Mouse (Mus musculus) ovary, postnatal 10 days (tissue): ENCODE data around the gene Gm44596.

Experiments used
- DNase-seq: peaks from one replicate; pipeline ENCODE4 v3.0.0; 2022; ENCODE audit warnings: low spot score

Gm44596 gene

DNA sequence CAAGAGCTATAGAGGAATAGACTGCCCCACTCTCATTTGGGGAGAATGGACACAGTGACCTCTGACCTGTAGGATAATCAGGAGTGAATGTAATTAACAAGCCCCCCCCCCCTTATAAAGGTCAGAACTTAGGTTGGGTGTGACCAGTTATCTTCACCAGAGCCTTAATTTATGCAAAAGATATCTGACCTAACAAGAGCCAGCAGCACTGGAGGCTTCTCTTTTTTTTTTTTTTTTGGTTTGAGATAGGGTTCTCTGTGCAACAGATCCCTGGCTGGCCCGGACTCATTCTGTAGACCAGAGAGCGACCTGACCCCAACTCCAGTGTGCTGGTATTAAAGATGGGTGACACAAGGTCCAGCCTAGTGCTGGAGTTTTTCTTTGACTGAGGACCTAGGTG is 54.0 kb downstream of the Gm44596 start:
- DNase-seq = no peak

DNA sequence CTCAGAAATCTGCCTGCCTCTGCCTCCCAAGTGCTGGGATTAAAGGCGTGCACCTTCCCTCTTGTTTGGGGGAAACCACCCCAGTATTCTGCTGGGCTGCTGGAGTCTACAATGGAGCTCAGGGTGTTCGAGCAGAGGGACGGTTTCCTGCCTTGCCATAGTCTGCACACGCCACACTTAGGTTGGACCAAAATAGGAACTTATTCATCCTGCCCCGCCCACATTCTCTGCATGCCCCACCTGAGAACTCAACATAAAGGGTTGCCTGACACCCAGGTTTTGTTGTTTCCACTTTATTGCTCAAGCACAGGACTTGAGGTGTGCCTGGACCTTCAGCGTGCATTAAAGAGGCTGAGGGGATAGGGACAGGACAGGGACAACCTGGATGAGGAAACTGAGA is 54.5 kb downstream of the Gm44596 start:
- DNase-seq = no peak

DNA sequence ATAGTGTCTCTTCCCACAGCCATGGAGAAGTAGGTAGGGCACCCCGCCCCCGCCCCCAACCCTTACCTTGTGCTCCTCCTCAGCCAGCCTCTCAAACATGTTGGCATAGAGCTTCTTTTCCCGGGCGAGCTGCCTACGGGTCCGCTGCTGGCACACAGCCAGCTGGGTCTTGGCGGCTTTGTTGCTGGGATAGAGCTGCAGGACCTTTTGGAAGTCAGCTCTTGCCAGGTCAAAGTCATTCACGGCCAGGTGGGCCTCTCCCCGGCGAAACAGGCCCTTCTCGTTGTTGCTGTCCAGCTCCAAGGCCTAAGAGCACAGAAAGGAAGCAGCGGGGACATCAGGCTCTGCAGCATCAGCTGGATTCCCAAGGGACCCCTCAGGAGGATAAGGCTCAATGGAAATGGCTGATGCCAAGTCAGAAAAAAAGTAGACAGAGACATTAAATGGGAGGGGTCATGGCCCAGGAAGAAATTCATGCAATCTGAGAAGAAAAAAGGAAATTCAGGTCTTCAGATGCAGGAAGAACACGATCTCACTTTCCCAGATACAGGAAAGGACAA is 57.1 kb downstream of the Gm44596 start:
- DNase-seq = no peak

DNA sequence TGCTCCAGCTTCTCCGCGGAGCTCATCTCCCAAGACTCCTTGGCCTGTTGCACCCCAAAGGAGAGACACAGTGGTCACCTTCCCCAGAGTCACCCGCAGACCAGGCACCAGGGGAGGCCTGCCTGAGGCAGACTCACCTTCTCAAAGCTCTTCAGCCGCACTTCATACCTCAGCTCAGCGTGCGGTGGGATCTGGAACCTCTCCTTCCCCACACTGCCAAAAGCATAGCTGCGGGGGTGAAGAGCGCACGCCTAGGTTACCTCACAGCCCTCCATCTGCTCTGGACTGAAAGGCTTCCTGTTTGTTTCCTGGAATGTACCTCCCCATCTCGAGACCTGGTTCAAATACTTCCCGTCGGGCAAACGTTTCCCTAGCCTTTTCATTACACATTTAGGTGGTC is 58.3 kb downstream of the Gm44596 start:
- DNase-seq = no peak

DNA sequence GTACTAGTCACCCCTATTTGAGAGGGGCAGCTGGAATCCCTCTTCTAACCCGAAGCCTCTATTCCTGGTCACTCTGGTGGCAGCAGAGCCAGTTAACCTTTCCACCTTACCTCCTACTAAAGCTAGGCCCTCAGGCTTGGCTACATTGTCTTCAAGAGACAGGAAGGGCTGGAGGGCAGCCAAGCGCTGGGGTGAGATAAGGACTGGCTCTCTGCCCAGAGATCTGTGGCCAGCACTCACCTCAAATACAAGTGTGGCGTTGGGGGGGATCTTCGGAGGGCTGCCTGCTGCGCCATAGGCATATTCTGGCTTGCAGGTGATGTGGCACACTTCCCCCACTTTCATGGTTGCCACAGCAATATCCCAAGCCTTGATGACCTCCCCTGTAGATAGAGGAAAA is 60.2 kb downstream of the Gm44596 start:
- DNase-seq = no peak

DNA sequence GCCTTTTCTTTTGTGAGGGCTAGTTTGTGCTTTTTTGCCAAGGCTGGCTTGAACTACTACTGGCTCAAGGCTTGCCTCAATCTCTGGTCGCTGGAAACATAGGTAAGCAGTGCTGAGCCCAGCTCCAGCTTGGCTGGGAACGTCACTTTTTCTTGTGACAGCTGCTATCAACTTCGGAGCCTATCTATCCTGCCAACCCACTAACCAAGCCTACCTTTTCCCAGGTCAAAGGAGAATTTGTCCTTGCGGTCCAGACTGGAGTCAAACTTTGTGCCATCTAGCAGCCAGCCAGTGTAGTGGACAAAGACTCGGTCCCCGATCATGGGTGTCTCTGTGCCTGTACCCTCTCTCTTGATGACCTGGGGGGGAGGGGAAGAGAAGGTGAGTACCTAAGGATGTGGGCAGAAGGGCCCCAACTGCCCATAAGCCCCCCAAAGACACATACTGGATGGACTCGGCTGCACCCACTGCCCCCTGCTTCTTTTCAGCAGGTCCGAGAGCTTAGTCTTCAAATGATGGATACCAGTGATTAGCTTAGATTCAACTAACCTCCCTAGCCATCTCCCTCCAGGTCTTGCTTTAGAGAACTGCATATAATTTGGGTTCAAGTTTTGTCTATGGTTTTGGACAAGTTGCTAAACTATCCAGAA is 61.2 kb downstream of the Gm44596 start:
- DNase-seq = no peak

DNA sequence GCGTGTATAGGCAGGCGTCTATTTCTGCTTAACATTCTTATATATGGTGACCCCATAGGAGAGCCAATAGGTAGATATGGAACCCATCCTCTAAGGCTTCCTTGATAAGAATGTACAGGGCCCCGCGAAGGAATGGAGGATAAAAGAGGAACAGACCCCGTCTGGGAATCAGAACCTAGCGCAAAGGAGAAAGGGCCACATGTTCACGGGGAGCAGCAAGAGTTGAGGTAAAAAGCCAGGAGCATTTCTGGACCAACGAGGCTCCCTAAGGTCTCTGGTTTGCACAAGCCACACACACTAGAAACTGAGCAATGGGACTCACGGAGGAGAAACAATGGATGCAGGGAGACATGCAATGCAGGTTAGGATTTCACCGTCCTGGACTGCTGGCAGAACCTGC is 62.0 kb downstream of the Gm44596 start:
- DNase-seq = no peak

DNA sequence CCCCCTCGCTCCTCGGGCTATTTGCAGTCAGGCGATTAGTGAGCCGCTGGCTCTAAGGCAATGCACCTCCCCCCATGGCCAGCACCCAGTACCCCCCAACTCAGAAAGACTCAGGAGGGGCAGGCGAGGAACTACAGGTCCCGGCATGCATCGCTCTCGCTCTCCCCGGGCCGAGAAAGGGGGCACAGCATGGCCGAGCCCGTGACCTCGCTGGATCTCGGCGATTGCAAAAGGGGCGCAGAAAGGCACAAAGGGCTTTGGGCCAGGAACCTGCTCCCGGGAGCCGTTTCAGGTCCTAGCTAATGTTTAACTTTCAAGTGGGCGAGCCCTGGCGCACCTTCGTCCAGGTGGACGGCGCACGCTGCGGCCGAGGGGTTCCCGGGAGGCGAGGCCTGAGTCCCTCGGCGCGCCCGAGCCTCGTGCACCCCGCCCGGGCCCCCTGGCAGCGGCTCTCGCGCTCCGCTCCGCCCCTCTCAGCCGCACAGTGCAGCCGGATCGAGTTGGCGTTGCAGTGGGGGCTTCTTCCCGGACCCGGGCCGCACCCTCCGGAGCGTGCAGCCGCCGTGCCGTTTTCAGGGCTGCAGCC is 62.5 kb downstream of the Gm44596 start:
- DNase-seq = peak; percentile 50

DNA sequence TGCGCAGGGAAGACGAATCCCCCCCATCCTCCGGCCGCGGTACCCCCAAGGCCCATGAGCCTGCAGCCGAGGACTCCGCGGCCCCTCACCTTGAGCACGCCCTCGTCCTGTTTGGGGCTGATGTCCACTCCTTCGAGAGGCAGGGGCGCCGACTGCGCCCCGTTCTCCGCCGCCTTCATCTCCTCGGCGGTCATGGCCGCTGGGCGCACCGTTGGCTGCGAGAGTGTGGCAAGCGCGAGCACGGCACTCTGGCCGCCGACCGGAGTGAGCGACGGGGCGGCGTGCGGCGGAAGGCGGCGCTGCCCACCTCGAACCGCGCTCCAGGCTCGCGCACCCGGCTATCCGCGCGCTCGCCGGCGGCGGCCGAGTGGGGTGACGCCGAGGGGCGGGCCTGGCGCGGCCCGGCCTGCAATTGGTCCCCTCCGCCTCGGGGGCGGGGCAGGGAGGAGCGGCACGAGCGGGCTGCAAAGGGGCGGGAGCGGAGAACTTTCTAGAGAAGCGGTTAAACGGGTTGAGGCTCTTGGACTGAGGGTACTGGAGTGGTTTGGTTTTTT is 63.1 kb downstream of the Gm44596 start, which contains the start of gene Fkbp4:
TSS of gene Fkbp4 (minus strand) at position 361 of the 554 bp plus-strand sequence.
- peak; percentile 78 for DNase-seq

DNA sequence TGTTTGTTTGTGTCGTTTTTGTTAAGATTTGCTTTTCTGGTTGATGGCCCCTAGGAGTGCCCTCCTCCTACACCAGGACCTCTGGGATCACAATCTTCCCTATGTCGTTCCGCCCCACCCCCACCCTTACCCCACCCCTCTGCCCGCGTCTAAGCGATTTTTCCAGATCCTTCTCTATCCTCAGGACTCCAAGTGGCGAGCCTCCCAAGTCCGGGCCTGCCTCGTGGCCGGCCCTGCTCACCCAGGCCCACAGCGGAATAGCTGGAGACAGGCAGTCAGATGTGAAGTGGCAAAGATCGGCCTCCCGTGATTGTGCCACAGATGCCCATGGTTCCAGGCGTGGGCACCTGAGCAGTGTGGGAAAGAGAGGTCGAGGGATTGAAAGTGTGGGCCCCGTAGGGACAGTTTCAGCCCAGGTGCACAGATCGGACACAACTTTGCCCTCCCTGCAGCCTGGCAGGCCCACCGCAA is 63.6 kb downstream of the Gm44596 start:
- DNase-seq = no peak

DNA sequence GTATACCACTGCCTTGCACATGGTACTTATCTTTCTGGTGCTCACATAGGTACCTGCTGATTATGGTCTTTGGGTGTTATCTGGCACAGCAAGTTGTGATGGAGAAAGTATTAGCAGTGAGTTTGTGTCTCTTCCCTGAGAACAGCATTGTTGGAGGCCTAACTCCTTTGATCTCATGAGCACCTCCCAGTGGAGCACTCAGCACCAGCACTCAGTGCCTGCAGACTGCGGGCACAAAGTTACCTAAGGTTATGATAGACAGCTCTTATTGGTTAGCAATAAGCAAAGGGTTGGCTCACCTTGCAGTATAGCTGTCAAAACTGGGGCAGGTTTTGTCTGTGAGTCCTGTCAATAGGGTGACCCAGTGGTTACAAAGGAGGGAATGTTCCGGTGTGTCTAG is 64.9 kb downstream of the Gm44596 start:
- DNase-seq = no peak

DNA sequence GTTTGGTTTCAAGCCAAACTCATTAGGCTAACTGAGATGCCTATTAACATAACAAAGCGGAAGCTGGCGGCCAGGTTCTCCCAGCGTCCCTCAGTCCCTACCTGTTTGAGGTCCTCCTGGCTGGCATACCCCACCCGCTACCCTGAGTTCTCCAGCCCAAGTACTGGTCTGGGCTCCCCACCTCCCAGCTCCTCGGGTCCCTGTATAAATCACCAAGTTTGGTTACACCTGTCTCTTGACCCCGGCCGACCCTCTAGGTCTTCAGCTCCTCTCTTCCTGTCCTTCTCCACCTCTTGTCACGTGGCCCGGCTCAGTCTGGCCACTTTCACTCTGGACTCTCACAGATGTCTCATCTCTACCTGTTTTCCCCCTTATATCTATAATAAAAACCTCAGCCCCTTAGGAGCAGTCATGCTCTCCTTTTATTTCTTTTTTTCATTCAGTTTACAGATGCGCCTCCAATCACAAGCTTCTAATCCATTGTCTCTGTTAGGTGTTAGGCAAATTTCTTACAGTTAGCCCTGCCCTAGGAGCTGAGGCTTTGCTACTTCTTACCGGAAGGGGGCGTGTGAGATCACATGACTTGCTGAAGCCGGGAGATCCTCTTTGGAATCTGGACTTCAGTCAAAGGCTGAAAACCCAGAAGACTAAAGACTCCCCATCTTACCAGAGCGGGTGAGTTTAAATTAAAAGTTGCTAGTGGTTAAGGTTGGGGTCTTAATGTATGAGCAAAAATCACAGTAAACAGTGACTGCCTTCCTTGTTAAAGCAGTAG is 70.6 kb downstream of the Gm44596 start:
- DNase-seq = no peak

DNA sequence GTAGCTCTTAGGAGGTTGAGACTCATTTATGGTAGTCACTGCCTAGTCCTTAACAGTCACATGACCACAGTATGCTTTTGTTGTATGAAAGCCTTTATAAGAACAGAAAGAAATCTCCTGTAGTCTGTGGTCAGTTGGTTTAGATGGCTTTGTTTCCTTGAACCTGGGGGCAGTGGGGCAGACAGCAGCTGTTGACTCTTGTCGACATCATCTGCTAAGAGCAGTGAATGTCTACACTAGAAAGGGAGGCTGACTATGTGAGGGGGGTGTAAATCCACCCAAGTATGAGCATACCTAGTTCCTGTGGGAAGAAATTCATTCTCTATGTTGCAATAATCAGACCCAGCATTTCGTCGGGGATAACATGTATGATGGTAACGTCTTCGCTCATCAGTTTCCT is 71.8 kb downstream of the Gm44596 start:
- no peak for DNase-seq

DNA sequence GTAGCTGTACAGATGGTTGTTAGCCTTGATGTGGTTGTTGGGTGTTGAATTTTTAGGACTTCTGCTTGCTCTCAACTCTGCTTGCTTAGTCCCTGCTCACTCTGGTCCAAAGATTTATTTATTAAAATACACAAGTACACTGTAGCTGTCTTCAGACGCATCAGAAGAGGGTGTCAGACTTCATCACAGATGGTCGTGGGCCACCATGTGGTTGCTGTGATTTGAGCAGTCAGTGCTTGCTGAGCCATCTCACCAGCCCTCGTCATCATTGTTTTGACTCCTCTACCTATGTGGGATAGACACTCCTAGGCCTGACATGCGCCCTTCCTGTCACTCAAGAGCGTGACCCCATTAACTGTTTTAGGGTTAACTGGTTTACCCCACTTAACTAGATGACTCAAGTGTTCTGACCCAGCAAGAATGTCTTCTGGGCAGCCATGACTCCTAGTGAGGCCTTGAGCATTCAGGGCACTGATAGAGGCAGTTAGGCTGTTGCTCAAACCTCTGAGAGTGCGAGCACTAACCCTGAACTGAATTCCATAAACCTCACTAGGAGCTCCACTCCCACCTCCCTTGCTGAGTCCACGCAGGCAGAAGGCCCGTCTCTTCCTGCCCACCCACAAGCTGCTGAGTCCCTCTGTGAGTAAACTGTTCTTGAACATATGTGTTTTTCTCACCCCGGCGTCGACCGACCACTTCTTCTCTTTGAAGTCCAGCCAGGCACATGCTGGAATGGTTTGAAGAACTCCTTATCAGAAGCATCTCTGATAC is 80.7 kb downstream of the Gm44596 start:
- no peak for DNase-seq
